Mouse (Mus musculus): ENCODE results near the gene Elp6. TPM values are rescaled to one million over a fixed set of nuclear protein-coding genes. Genes with fewer than 3 reads are reported as not detected.

The Elp6 gene
- 11.7 and 14.3 TPM in 2 replicates for polyA plus RNA-seq (2015; fragmentation: Nextera tagmentation; extraction: Ambion mirVana)

- under 1% methylated on average over 46 of the region's 46 CpGs for WGBS
- H3K36me3 ChIP-seq: peaks cover 3% of the 10 kb centered on the region; the same call in 1 of the 2 replicates
- peak within 1 kb of the TSS; percentile 89 for H3K27ac ChIP-seq
- H3K9ac ChIP-seq: peak within 1 kb of the TSS; percentile 68
- H3K4me3 ChIP-seq: peak within 1 kb of the TSS; percentile 69
- H3K9me3 ChIP-seq (replicated peaks): 0 out of 2 replicates have a peak, but pooled peaks cover 4% of the 10 kb centered on the region
- H3K27me3 ChIP-seq: no peaks in the 10 kb centered on the region
- H3K4me2 ChIP-seq: peak within 1 kb of the TSS; percentile 88
- ATAC-seq (replicated peaks; ENCODE audit: insufficient number of reproducible peaks, insufficient read depth, low FRiP score, low read depth): peak; percentile 97
- peaks cover 7% of the 10 kb centered on the region for H3K4me1 ChIP-seq (replicated peaks)
Observed at GRCm38 (mm10) chr9:110304969-110305651, at the start of gene Elp6. Elp6 (plus strand) TSS chr9:110305173.

DNA sequence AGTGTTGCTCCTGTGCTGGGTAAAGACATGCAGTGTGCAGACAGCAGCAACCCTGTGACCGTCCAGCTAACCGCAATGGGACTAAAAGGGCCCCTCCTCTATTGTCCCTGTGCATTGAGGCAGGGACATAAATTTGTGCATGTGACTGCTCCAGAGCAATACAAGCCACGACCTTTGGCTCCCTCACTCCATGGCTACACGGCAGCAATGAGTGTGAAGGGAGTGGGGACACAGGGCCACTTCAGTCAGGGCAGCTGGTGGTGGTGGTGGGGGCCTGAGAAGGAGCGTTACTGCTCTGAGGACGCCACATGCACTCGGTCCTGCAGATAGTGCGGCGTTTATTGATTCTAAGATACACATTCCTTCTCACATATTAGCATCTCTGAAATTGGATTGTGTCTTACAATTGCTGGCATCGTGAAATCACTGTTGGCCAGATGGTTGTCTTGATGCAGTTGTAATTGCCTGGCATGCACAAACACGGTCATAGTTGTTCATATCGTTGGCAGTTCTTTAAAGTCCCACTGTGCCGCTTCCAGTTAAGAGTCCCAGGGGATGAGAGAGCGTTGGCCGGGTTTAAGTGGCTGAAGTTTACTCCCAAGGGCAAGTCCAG is 49.5 kb upstream of the Elp6 start:
- Histone ChIP-seq H3K4me1 (replicated peaks) (no peaks in the 10 kb centered on the region), H3K9me3 (replicated peaks) (no peaks in the 10 kb centered on the region), H3K27ac (no peak overlapping the region), H3K4me3 (no peak overlapping the region), H3K4me2 (no peak overlapping the region), H3K27me3 (no peaks in the 10 kb centered on the region), H3K9ac (no peak overlapping the region), H3K36me3 (no peaks in the 10 kb centered on the region)
- no peak for ATAC-seq (replicated peaks; ENCODE audit: insufficient number of reproducible peaks, insufficient read depth, low FRiP score, low read depth)
- WGBS: 72% methylated on average over 15 of the region's 15 CpGs

DNA sequence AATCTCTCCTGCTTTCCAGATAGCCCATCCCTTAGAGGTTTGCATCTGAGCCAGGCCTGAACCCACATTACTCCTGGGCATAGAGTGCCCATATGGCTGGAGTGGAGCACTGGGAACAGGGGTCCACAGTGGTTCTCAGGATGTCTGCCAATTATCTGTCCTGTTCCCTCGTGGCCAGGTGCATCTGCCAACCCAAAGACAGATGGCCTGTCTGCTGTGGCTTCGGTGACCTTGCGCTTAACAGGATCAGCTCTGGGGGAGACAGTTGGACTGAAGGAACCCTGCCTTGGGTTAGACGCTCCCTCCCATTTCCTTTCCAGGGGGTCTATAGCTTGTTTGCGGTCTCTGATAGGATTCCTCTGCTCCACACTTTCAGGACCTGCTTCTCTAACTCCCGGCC is 46.3 kb upstream of the Elp6 start:
- Histone ChIP-seq H3K4me3 (no peak overlapping the region), H3K4me2 (no peak overlapping the region), H3K4me1 (replicated peaks) (no peaks in the 10 kb centered on the region), H3K9ac (no peak overlapping the region), H3K36me3 (no peaks in the 10 kb centered on the region), H3K27ac (no peak overlapping the region), H3K27me3 (no peaks in the 10 kb centered on the region), H3K9me3 (replicated peaks) (no peaks in the 10 kb centered on the region)
- no peak for ATAC-seq (replicated peaks; ENCODE audit: insufficient number of reproducible peaks, insufficient read depth, low FRiP score, low read depth)
- 65% methylated on average over 6 of the region's 6 CpGs for WGBS

DNA sequence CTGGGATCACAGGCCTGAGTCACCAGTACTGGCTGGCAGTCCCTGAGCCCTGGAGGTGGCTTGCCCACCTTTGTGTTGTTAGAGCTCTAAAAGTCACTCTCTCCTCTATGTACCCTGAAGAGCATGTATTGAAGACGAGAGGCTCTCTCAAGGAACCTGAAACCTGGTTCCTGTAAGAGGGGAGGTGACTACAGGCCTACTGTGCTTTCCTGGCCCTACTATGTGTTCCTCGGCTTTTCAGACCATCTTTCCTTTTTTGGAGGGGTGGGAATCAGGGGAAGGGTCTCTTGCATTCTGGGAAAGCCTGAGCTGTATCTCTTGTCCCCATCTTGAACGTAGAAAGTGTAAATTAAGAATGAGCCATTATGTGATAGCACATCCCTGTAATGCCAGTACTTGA is 45.9 kb upstream of the Elp6 start:
- Histone ChIP-seq H3K9ac (no peak overlapping the region), H3K27ac (no peak overlapping the region), H3K4me1 (replicated peaks) (no peaks in the 10 kb centered on the region), H3K9me3 (replicated peaks) (no peaks in the 10 kb centered on the region), H3K4me3 (no peak overlapping the region), H3K4me2 (no peak overlapping the region), H3K27me3 (no peaks in the 10 kb centered on the region), H3K36me3 (no peaks in the 10 kb centered on the region)
- ATAC-seq (replicated peaks; ENCODE audit: insufficient number of reproducible peaks, insufficient read depth, low FRiP score, low read depth): no peak
- 72% methylated on average over 3 of the region's 3 CpGs for WGBS

- no peaks in the 10 kb centered on the region for H3K27me3 ChIP-seq
Observed at GRCm38 (mm10) chr9:110263181-110263580, 41.8 kb upstream of the Elp6 start.

GRCm38 (mm10) chr9:110264991-110265390 is 40.0 kb upstream of the Elp6 start:
- H3K4me3 ChIP-seq: no peak overlapping the region
- ATAC-seq (replicated peaks; ENCODE audit: insufficient number of reproducible peaks, insufficient read depth, low FRiP score, low read depth): no peak
- no peak overlapping the region for H3K9ac ChIP-seq
- 82% methylated on average over 9 of the region's 9 CpGs for WGBS
- no peaks in the 10 kb centered on the region for H3K4me1 ChIP-seq (replicated peaks)
- no peak overlapping the region for H3K27ac ChIP-seq
- H3K27me3 ChIP-seq: no peaks in the 10 kb centered on the region
- H3K9me3 ChIP-seq (replicated peaks): no peaks in the 10 kb centered on the region
- H3K36me3 ChIP-seq: no peaks in the 10 kb centered on the region
- H3K4me2 ChIP-seq: no peak overlapping the region

More at GRCm38 (mm10) chr9:110263181-110263580, 41.8 kb upstream of the Elp6 start:
- no peaks in the 10 kb centered on the region for H3K36me3 ChIP-seq
- no peak overlapping the region for H3K4me2 ChIP-seq
- H3K4me3 ChIP-seq: no peak overlapping the region
- no peak overlapping the region for H3K27ac ChIP-seq
- H3K4me1 ChIP-seq (replicated peaks): no peaks in the 10 kb centered on the region
- WGBS: 88% methylated on average over 8 of the region's 8 CpGs
- H3K9ac ChIP-seq: no peak overlapping the region
- H3K9me3 ChIP-seq (replicated peaks): no peaks in the 10 kb centered on the region
- no peak for ATAC-seq (replicated peaks; ENCODE audit: insufficient number of reproducible peaks, insufficient read depth, low FRiP score, low read depth)

GRCm38 (mm10) chr9:110268416-110268815 is 36.6 kb upstream of the Elp6 start:
- WGBS: 93% methylated on average over 10 of the region's 10 CpGs
- Histone ChIP-seq H3K4me2 (no peak overlapping the region), H3K27ac (no peak overlapping the region), H3K36me3 (no peaks in the 10 kb centered on the region), H3K4me1 (replicated peaks) (no peaks in the 10 kb centered on the region), H3K9me3 (replicated peaks) (no peaks in the 10 kb centered on the region), H3K9ac (no peak overlapping the region), H3K4me3 (no peak overlapping the region), H3K27me3 (no peaks in the 10 kb centered on the region)
- no peak for ATAC-seq (replicated peaks; ENCODE audit: insufficient number of reproducible peaks, insufficient read depth, low FRiP score, low read depth)

- no peaks in the 10 kb centered on the region for H3K36me3 ChIP-seq
- H3K9ac ChIP-seq: no peak overlapping the region
- H3K27me3 ChIP-seq: no peaks in the 10 kb centered on the region
- H3K4me2 ChIP-seq: no peak overlapping the region
- H3K4me3 ChIP-seq: no peak overlapping the region
- no peak for ATAC-seq (replicated peaks; ENCODE audit: insufficient number of reproducible peaks, insufficient read depth, low FRiP score, low read depth)
- no peaks in the 10 kb centered on the region for H3K4me1 ChIP-seq (replicated peaks)
- H3K9me3 ChIP-seq (replicated peaks): no peaks in the 10 kb centered on the region
- no peak overlapping the region for H3K27ac ChIP-seq
- WGBS: 85% methylated on average over 3 of the region's 3 CpGs
Observed at GRCm38 (mm10) chr9:110272330-110272729, 32.6 kb upstream of the Elp6 start.

GRCm38 (mm10) chr9:110273507-110273906 is 31.5 kb upstream of the Elp6 start:
- ATAC-seq (replicated peaks; ENCODE audit: insufficient number of reproducible peaks, insufficient read depth, low FRiP score, low read depth): no peak
- no peaks in the 10 kb centered on the region for H3K4me1 ChIP-seq (replicated peaks)
- no peaks in the 10 kb centered on the region for H3K9me3 ChIP-seq (replicated peaks)
- no peak overlapping the region for H3K27ac ChIP-seq
- no peak overlapping the region for H3K4me3 ChIP-seq
- no peaks in the 10 kb centered on the region for H3K36me3 ChIP-seq
- no peak overlapping the region for H3K9ac ChIP-seq
- H3K27me3 ChIP-seq: no peaks in the 10 kb centered on the region
- 59% methylated on average over 4 of the region's 4 CpGs for WGBS
- no peak overlapping the region for H3K4me2 ChIP-seq

GRCm38 (mm10) chr9:110275882-110276281 is 29.1 kb upstream of the Elp6 start:
- WGBS: 69% methylated on average over 5 of the region's 5 CpGs
- no peak overlapping the region for H3K4me3 ChIP-seq
- H3K27ac ChIP-seq: no peak overlapping the region
- no peak for ATAC-seq (replicated peaks; ENCODE audit: insufficient number of reproducible peaks, insufficient read depth, low FRiP score, low read depth)
- no peaks in the 10 kb centered on the region for H3K36me3 ChIP-seq
- no peaks in the 10 kb centered on the region for H3K27me3 ChIP-seq
- no peak overlapping the region for H3K9ac ChIP-seq
- H3K4me2 ChIP-seq: no peak overlapping the region
- no peaks in the 10 kb centered on the region for H3K9me3 ChIP-seq (replicated peaks)
- no peaks in the 10 kb centered on the region for H3K4me1 ChIP-seq (replicated peaks)

DNA sequence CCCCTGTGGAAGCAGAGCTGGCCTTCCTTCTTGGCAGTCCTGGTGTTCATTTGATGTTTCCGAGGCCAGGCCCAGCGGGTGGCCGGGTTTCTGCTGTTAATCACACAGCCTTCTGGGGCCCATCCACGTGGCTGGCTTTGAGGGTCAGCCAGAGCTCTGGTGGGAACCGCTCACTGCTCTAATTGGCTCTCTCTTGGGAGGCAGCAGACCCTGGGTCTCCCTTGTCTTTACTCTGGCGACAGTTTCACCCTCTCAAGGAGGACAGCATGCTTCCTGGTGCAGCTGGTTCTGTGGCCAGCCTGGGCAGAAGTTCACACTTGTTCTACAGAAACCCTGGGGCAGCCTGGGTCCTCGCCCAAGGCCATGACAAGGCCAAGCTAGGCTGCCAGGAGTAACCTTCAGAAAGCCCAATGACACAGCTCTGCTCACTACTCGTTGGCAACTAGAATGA is 27.5 kb upstream of the Elp6 start:
- WGBS: 48% methylated on average over 8 of the region's 8 CpGs
- H3K4me1 ChIP-seq (replicated peaks): no peaks in the 10 kb centered on the region
- no peak overlapping the region for H3K4me3 ChIP-seq
- H3K9me3 ChIP-seq (replicated peaks): no peaks in the 10 kb centered on the region
- no peak overlapping the region for H3K9ac ChIP-seq
- ATAC-seq (replicated peaks; ENCODE audit: insufficient number of reproducible peaks, insufficient read depth, low FRiP score, low read depth): no peak
- no peak overlapping the region for H3K4me2 ChIP-seq
- no peaks in the 10 kb centered on the region for H3K27me3 ChIP-seq
- no peak overlapping the region for H3K27ac ChIP-seq
- no peaks in the 10 kb centered on the region for H3K36me3 ChIP-seq
